Mouse (Mus musculus) megakaryocyte, embryonic 14.5 days (primary cell): ENCODE data around the gene Fmnl1. TPM values are rescaled to one million over a fixed set of nuclear protein-coding genes. Genes with fewer than 3 reads are reported as not detected.
A peak's percentile ranks its signal among the peaks of the same experiment; 100 is the strongest.
"Not testable (repeated sequence)": the region's sequence is repeated elsewhere in the genome, so short reads cannot be mapped to it uniquely, and the experiment has no call there.

Experiments used
- H3K27me3 ChIP-seq: replicated peaks from 2 replicates; pipeline ENCODE3; 2012; ENCODE audit warnings: inconsistent platforms
- H3K36me3 ChIP-seq: replicated peaks from 2 replicates; pipeline ENCODE3; 2012; ENCODE audit warnings: low read length, inconsistent platforms, mixed read lengths
- H3K4me1 ChIP-seq: 2 replicates; pipeline ENCODE4 v1.6.1; 2012; ENCODE audit warnings: inconsistent platforms
- H3K4me3 ChIP-seq: replicated peaks from 2 replicates; pipeline ENCODE3; 2012; ENCODE audit warnings: moderate library complexity, mild to moderate bottlenecking, inconsistent platforms
- H3K9me3 ChIP-seq: 2 replicates; pipeline ENCODE4 v1.6.1; 2012; ENCODE audit warnings: inconsistent platforms
- FLI1 ChIP-seq: IDR thresholded peaks from 2 replicates; pipeline ENCODE4 v1.6.1; 2012; ENCODE audit warnings: low read length, inconsistent platforms, mixed read lengths
- GATA1 ChIP-seq: IDR thresholded peaks from 3 replicates; pipeline ENCODE4 v1.6.1; 2012; ENCODE audit warnings: mixed read lengths, low read length, inconsistent platforms, borderline replicate concordance
- polyA plus RNA-seq: library from polyadenylated mRNA; stranded (reverse); fragments of >175 nt; gene quantifications from 2 replicates; pipeline ENCODE4 v1.2.3, GENCODE M21; 2012; ENCODE audit warnings: low replicate concordance; ENCODE audit not compliant: insufficient read depth

The Fmnl1 gene
- polyA plus RNA-seq, 1 experiment: 36.6 TPM

DNA sequence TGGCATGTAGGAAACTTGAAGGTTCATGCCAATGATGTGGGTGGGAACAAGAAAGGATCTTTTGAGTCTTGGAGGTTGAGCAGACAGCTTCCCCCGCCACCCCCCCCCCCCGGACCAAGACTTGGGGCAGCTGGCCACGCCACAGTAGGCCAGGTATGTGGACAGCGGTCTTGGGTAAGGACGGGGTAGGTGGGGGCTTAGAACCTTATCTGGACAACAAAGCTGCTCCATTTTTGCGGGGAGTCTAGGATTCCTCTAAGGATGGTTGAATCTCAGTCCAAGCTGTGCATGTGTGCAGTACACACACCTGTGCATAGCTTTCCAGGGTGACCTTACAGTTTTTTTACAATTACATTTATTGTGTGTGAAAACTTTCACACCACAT, 47.6 kb downstream of the Fmnl1 start:
- TF ChIP-seq FLI1 (no peak), GATA1 (no peak)
- Histone ChIP-seq H3K36me3 (peaks cover 23% of the 10 kb centered on the region), H3K4me1 (peaks cover 28% of the 10 kb centered on the region), H3K9me3 (peaks cover 5% of the 10 kb centered on the region), H3K4me3 (peak overlapping the region; percentile 90), H3K27me3 (peaks cover 65% of the 10 kb centered on the region)

DNA sequence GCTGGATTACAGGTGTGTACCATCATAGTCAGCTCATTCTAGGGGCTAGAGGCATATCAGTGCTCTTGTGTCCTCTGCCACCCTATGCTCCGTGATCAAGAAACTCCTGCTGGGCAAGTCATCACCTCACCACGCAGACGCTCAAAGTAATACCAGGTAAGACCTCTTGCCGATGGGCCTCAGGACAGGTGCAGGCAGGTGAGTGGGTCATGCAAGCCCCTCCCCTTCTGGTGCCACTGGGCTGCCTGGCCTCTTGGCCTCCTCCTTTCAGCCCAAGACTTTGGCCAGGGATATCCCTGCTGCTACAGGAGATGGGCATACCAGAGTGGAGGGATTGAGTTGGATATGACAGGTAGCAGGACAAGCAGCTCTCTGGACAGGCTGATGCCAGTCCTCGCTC, 48.4 kb downstream of the Fmnl1 start:
- Histone ChIP-seq H3K36me3 (peaks cover 31% of the 10 kb centered on the region), H3K27me3 (peaks cover 63% of the 10 kb centered on the region)
- TF ChIP-seq GATA1 (no peak), FLI1 (no peak)

DNA sequence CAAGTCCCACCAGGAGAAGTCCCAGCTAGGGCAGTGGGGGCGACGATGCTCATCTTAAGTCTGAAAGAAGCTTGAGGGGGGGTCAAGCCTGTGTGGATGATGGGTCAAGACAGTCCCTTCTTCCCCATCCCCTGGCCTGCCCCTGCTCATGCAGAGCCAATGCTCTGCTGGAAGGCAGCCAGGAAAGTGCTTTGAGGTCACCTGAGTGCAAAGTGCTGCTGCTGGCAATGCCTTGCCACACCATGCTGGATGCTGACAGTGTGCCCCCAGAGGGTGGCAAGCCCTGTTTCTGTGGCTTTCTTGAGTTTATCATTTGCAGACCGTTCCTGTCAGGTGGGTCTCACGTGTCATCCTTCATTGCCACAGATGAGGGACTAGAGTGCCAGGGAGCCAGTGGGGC, 49.1 kb downstream of the Fmnl1 start:
- Histone ChIP-seq H3K9me3 (no peaks in the 10 kb centered on the region), H3K4me1 (peaks cover 42% of the 10 kb centered on the region), H3K4me3 (no peak overlapping the region), H3K27me3 (peaks cover 60% of the 10 kb centered on the region), H3K36me3 (peaks cover 38% of the 10 kb centered on the region)
- TF ChIP-seq GATA1 (no peak), FLI1 (no peak)

More for the DNA sequence above, 48.4 kb downstream of the Fmnl1 start:
- H3K4me1 ChIP-seq: peaks cover 35% of the 10 kb centered on the region
- H3K4me3 ChIP-seq: no peak overlapping the region
- no peaks in the 10 kb centered on the region for H3K9me3 ChIP-seq

DNA sequence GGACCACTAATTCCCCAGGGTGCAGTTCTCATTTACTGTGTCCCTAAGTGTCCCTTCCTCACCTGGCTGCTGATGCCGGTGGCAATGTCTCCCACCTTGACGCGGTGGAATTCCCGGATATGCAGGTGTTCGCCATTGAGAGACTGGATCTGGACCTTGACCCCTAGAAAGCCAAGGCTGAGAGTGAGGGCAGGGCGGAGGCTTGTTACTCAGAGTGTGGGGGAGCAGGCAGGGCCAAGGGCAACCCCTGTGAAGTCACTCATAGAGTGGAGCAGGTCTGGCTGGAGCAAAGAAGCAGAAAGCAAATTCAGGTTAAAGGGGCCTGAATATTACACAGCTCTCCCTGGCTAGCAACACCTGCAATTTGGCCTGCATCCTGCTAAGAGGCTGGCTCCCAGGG, 50.5 kb downstream of the Fmnl1 start:
- peaks cover 52% of the 10 kb centered on the region for H3K36me3 ChIP-seq
- no peaks in the 10 kb centered on the region for H3K9me3 ChIP-seq
- peaks cover 35% of the 10 kb centered on the region for H3K4me1 ChIP-seq
- peaks cover 49% of the 10 kb centered on the region for H3K27me3 ChIP-seq
- H3K4me3 ChIP-seq: no peak overlapping the region
- TF ChIP-seq FLI1 (no peak), GATA1 (no peak)

DNA sequence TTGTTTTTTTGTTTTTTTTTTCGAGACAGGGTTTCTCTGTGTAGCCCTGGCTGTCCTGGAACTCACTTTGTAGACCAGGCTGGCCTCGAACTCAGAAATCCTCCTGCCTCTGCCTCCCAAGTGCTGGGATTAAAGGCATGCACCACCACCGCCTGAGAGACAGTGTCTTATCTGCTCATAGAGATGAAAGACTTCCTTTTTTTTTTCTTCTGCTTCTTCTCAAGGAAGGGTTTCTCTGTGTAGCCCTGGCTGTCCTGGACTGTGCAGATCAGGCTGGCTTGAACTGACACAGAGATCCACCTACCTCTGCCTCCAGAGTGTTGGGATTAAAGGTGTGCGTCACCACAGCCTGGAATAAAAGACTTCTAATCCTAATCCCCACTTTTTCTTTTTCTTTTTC, 51.8 kb downstream of the Fmnl1 start:
- H3K4me3 ChIP-seq, H3K9me3 ChIP-seq: not testable (repeated sequence)
- H3K4me1 ChIP-seq: peaks cover 32% of the 10 kb centered on the region
- peaks cover 65% of the 10 kb centered on the region for H3K36me3 ChIP-seq
- H3K27me3 ChIP-seq: peaks cover 41% of the 10 kb centered on the region

DNA sequence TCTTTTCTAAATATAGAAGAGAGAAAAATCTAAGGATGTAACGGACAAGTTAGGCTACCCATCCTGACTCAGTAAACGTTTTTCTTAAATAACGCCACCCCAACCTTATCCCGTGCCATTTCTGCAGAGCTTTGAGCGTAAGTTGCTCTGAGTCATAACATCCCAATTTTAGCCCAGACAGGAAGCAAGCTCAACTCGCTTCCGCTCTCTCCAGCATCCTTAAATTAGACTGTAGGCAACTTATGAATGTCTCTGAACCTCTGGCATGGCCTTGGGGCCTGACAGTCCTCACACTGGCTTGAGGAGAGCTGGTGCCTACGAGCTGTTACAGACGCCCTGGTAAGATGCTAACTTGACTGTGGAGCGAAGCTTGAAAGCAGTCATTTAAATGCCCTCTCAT, 52.5 kb downstream of the Fmnl1 start:
- Histone ChIP-seq H3K27me3 (peaks cover 34% of the 10 kb centered on the region), H3K4me3 (no peak overlapping the region), H3K9me3 (no peaks in the 10 kb centered on the region), H3K36me3 (peaks cover 70% of the 10 kb centered on the region), H3K4me1 (peaks cover 25% of the 10 kb centered on the region)
- no peak for TF ChIP-seq GATA1
- no peak for TF ChIP-seq FLI1

DNA sequence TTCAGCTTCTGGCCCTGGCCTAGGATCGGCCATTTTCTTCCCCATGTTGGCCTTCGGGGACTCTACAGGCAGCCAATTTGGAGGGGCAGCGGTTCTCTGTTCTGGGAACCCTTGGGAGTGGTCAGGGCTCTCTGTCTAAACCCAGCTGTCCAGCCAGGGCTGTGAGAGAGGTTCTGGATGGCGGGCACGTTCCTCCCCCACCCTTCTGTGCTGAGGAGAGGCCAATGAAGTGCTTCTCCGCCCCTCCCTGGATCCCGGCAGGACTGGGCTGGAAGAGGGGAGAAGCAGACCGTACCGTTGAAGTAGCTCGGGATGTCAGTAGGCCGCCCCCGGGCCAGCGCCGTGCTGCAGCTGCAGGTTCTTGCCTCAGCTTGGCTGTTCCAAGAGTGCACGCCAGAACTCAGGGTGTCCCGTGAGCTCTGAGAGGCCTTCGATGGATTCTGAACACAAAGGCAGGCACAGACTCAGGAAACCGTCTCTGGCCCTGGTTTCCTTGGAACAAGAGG, 53.1 kb downstream of the Fmnl1 start:
- Histone ChIP-seq H3K9me3 (peaks cover under 1% of the 10 kb centered on the region; the same call in 1 of the 2 replicates), H3K4me3 (no peak overlapping the region), H3K4me1 (peaks cover 23% of the 10 kb centered on the region), H3K36me3 (peaks cover 74% of the 10 kb centered on the region), H3K27me3 (peaks cover 28% of the 10 kb centered on the region)
- TF ChIP-seq FLI1: no peak
- no peak for TF ChIP-seq GATA1

DNA sequence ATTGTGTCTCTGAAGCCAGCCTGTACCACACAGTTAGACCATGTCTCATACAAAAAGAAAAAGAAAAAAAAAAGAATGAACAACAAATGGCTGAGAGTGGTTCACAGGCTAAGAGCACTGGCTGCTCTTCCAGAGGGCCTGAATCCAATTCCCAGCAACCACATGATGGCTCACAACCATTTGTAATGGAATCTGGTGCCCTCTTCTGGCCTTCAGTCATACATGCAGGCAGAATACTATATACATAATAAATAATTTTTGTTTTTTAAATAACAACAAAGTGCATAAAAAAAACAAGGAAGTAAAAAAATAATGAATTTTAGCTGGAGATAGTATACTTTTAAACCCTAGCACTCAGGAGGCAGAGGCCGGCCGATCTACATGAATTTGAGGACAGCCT, 58.7 kb downstream of the Fmnl1 start:
- no peak for TF ChIP-seq FLI1
- no peak for TF ChIP-seq GATA1
- Histone ChIP-seq H3K36me3 (peaks cover 69% of the 10 kb centered on the region), H3K4me1 (peaks cover 10% of the 10 kb centered on the region), H3K4me3 (no peak overlapping the region), H3K27me3 (peaks cover 2% of the 10 kb centered on the region), H3K9me3 (peaks cover 6% of the 10 kb centered on the region; the same call in 1 of the 2 replicates)

DNA sequence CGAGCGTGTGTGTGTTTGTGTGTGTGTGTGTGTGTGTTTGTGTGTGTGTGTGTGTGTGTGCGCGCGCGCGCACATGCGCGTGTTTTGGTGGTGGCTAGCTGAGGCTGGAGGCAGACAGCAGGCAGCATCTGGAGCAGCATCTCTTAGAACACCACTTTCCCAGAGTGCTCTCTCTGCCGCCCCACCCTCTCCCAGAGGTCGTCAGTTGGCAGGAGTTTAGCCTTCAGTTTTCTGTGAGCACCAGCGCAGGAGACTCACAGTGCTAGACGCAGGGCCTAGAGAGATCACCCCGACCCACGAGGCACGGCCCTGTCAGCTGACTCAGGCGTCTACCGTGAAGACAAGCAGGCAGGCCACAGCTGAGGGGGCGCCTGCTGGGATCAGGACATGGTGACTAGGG, 59.7 kb downstream of the Fmnl1 start:
- Histone ChIP-seq H3K4me1 (peaks cover 6% of the 10 kb centered on the region), H3K9me3 (peaks cover 6% of the 10 kb centered on the region; the same call in 1 of the 2 replicates), H3K36me3 (peaks cover 63% of the 10 kb centered on the region), H3K27me3 (peaks cover 2% of the 10 kb centered on the region), H3K4me3 (no peak overlapping the region)
- TF ChIP-seq FLI1 (no peak), GATA1 (no peak)

DNA sequence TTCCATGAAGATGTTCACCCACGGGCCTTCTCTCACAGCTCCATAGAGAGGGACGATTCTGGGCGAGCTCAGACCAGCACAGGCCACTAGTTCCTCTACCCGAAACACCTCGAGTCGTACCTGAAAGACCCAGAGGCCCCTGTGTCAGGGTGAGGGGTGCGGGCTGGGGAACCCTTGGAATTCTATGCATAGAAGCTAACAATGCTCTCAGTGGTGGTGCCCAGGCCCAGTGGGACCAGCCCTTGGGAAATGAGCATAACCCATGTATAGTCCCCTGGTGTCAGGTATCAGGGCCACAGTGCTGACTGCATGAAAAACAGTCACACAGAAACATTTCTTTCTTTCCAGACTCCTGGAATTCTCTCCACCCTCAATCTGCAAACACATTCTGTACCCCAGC, 60.5 kb downstream of the Fmnl1 start:
- no peak overlapping the region for H3K4me3 ChIP-seq
- peaks cover 63% of the 10 kb centered on the region for H3K36me3 ChIP-seq
- peaks cover 7% of the 10 kb centered on the region for H3K4me1 ChIP-seq
- TF ChIP-seq FLI1 (no peak), GATA1 (no peak)
- H3K27me3 ChIP-seq: peaks cover 2% of the 10 kb centered on the region
- H3K9me3 ChIP-seq: peaks cover 6% of the 10 kb centered on the region; the same call in 1 of the 2 replicates

DNA sequence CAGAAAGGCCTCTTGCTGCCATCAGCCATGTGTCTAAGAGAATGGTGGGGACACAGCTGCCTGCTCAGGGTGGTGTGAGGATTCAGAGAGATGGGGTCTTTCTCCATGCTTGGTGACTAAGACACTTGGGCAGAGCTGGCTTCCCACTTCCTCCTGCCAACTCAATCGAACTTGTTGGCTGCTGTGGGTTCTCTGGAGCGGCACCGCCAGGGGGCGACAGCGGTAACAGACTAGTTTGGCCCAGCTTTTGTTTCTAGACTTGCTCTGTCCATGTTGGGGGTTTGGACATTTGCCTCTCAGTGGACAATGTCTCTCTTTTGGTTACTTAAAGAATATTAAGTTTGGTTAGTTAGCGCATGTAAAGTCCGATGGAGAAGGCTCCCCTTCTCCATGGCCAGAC, 62.1 kb downstream of the Fmnl1 start:
- TF ChIP-seq GATA1 (no peak), FLI1 (no peak)
- H3K4me3 ChIP-seq: no peak overlapping the region
- peaks cover 63% of the 10 kb centered on the region for H3K36me3 ChIP-seq
- no peaks in the 10 kb centered on the region for H3K27me3 ChIP-seq
- H3K9me3 ChIP-seq: peaks cover 14% of the 10 kb centered on the region; the same call in 1 of the 2 replicates
- H3K4me1 ChIP-seq: peaks cover 17% of the 10 kb centered on the region
